Mouse (Mus musculus) right cerebral cortex, postnatal 4 days (tissue): ENCODE measurements around the gene Ikzf1.

Experiments used
- DNase-seq: peaks from one replicate; pipeline ENCODE4 v3.0.0-alpha.2; 2022

Ikzf1 gene

DNA sequence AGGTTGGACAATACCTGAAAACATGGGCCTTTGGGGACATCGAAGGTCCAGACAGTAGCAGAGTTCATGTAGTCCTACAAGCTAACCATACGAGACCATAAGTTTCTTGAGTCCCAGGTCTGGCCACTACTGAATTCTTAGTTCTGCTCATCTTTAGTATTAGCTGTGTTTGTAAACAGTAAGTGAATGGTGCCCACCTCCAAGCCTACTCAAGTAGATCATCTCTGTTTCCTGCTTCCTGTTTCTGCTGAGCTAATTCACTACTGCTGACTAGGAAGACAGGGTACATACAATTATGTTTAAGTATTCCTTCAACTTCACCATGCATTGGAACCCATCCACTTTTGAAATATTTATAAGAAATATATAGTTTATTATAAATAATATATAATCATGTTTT, 83.3 kb downstream of the Ikzf1 start:
- no peak for DNase-seq

DNA sequence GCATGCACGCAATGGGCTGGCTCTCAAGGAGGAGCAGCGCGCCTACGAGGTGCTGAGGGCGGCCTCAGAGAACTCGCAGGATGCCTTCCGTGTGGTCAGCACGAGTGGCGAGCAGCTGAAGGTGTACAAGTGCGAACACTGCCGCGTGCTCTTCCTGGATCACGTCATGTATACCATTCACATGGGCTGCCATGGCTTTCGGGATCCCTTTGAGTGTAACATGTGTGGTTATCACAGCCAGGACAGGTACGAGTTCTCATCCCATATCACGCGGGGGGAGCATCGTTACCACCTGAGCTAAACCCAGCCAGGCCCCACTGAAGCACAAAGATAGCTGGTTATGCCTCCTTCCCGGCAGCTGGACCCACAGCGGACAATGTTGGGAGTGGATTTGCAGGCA, 84.5 kb downstream of the Ikzf1 start:
- no peak for DNase-seq

DNA sequence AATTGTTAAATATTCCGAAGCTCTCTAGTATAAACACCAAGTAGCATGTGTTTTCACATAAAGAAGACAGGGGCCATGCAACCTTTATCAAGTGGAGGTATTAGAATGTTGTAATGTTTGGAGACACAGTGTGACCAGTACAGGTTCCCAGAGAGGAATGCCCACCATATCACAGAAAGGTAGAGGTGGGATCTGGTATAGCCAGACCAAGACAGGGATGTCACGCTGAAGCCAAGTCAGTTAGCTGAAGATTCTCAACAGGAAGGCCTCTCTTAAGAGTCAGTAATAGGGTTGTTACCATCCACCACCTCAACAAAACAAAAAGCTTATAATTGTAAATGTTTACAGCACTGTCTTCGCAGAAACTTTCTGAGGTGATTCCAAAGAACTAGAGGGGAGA, 85.9 kb downstream of the Ikzf1 start:
- no peak for DNase-seq

DNA sequence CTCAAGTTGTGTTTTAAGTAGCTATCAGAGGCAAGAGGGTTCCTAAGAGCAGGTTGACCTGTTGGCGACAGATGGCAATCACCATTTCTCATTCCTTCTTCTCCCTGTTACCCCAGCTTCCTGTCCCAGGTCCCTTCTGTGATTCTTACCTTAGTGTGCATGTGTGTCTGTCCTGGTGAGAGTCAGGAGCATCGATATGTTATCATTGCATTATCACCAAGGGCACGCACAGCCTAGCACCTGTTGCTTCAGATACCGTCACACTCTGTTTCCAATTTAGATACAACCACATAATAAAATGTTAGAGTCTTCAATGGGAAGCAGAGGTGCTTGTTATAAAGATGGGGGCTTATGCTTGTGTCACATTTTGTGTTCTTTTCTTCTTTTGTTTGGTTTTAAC, 87.4 kb downstream of the Ikzf1 start:
- DNase-seq, result no peak

DNA sequence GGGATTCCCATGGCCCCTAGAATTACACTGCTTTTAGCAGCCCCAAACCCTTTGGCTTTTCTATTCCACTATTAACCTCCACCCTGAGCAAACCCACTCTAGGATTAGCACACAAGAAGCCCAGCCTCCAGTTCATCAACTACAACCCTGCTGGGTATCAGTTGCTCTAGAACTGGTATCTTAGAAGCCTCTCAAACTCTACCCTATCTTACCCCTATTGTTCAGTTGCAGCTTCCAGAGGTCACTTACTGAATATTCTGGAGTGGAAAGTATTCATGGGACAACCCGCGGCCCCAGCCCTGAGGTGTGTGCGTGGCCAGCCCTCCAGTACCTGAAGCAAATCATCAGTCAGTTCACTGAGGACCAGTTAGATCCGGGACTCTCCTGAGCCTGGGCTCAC, 89.6 kb downstream of the Ikzf1 start:
- no peak for DNase-seq

DNA sequence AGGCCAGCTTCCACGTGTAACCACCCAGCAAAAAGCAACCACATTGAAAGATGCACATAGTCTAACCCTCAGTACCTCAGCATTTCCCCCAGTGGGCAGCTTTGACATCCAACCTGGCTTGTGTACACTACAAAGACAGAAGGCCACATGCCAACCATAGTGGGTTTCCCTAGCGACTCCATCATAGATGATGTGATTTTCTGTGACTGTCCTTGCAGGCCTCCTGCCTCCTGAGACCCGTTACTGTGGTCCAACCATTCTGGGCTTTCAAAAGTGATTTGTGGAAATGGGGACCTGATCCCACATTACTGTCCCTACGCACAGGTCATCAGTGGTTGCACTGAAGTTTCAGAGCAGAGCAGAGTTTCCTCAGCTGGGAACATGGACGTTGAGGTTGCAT, 90.1 kb downstream of the Ikzf1 start:
- DNase-seq, result no peak

DNA sequence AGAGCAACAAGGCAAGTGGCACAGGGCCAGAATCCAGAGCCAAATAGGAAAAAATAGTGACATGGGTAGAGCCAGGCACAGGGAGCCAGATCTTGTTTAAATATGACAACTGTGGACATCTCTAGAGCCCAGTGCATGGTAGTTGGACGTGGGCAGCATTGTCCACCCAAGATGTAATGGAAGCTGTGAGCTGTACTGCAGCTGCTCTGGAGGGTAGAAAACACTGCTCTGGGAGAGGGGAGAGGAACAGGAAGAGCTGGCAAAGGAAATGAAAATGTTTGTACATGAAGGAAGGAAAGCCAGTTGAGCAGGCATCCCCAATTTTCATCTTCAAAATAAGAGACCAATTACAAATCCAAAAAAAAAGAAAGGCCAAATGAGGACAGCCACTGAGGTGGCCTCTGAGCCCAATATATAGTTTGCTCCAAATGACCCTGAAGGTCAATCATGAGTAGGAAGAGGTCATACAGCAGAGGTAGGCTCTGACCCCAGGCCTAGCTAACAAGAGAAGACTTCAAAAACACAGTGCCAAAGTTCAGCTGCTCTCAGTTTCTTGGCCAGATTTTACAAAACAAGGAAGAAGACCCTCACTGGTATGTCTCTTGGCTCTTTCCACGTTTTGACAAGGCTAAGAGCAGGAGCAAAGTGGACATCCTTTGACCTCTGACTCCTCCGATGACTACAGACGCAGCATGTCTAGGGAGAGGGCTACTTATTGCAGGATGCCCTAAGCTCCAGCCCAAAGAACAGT, 91.4 kb downstream of the Ikzf1 start:
- no peak for DNase-seq

DNA sequence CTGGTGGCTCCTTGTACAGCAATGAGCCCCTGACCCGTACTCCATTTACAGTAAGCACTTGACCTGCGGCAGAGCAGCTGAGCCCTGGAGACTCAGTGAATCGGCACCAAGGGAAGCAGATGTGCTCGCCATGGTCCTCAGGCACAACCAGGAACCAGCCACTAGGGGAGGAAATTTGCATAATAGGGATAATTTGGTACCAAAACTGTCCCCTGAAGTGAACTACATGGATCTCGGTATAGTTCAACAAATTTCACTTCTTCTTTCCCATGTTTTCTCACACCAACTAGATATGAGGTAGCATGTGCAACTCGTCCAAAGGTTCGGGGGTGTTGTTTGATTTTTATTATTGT, 92.0 kb downstream of the Ikzf1 start:
- no peak for DNase-seq

DNA sequence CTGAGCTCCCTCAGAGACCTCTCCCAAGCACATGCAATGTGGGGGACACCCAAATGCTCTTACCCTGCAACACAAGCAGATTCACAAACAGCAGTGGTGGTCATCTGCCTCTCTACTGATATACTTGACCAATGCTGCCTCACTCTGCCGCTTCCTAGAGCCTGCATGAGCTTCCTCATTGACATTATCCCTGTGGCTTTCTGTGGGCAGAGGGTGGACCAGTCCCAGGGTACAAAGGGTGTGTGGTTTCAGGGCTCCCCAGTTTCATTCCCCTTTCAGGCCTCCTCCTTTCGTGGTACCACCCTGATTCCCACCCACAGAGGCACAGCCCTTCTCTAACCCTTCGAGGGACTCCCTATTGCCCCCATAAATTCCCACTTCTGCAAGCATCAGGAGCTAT, 92.4 kb downstream of the Ikzf1 start:
- no peak for DNase-seq

DNA sequence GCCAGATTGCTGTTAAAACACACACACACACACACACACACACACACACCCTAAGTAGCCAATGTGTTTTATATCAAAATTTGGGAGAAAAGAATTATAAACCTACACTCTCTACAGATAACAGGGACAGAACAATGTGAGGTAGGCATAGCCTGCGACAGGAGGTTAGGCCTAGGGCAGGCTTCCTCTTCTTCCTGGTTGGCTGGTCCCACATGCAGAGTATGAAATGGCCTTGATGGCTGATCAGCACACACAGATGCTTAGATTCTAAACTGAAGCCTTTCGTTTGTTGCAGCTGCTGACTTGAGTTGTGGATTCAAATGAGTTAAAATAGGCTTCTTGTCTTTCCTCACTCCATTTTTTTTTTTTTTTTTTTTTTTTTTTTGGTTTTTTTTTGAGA, 93.0 kb downstream of the Ikzf1 start:
- no peak for DNase-seq

DNA sequence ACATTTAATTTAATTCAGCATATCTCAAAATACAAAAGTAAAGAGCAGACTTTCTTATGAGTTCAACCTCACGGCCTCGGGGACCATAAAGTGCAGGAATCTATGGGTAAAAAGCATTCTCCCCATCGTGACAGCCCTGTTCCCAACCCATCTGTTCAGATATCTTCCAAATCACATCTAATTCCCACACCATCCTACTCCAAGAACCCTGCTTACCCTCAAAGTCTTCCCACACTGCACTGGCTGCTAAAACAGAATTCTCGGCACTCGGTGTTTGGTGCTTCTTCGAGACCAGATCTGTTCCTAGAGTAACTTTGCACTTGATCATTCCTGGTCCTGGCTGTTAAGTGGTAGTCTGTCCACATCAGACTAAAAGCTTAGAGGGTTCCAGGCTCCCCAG, 93.5 kb downstream of the Ikzf1 start:
- DNase-seq, result no peak

DNA sequence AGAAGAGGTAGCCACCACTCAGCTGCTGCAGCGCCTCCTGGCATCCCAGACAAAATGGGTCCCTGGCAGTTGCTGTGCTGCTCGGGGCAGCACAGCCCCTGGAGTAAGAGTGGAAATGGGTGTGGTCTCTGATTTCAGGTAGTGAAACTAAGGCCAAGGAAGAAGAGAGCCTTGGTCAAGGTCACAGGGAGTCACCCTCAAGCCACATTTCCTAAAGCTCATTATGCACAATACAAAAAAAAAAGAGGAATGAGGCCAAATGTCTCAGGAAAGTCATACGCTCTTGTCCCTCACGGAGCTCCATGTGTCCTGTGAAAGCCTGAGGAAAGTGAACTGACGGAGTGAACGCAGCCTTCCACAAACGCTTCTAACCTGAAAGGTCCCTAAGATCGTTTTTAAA, 96.9 kb downstream of the Ikzf1 start:
- DNase-seq, result no peak

DNA sequence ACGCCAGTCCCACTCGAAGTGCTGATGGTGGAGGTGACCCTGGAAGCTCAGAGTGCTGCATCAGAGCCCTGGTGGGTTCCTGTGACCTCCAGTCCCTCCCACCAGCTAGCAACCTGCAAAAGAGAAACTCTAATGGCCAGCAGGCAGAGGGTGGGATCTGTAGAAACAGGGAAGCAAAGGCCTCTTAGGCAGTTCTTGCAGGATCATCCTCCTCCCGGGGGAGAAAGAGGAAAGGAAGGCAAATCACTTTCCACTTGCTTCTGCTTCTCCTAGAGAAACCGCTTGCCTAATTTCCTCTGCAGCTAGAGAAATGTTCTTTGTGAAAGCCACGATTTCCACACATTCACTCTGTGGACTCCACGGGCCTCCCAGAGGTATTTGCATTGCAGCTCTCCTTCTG, 100.7 kb downstream of the Ikzf1 start:
- no peak for DNase-seq

DNA sequence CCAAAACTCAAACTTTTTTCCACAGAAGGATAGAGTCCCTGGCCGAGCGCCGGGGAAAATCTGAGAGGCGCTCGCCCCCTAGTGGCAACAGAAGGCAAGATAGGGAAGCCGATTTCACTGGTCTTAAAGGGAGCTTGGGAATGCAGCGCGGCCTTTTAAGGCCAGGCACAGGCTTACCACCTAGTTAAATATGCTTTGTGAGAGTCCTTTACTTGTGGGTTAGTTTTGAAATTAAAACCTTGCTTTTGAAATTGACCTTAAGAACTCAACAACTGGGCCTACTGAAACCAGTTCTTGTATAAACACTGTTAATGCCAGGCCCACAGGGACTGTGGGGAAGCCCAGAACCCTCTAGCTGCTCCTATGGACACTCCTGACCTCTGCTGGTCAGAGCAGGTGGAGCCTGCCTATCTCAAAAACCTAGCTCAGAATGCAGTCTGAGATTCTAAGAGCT, 103.7 kb downstream of the Ikzf1 start:
- DNase-seq, result peak; percentile 87

DNA sequence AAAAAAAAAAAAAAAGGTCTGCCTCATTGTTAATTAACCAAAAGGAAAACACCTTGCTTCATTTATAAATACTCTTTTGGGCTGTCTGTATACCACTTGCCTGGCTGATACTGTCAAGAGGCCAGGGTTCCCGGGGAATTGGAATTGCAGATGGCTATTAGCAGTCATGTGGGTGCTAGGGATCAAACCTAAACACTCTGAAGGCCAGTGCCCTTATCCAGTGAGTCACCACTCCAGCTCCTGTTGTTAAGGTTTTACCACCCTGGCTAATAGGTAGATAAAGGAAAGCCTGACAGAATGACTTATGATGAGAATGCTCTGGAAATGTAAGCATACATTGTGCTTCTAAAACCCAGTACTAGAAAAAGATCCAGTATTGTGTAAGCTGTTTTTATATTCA, 109.8 kb downstream of the Ikzf1 start:
- no peak for DNase-seq

DNA sequence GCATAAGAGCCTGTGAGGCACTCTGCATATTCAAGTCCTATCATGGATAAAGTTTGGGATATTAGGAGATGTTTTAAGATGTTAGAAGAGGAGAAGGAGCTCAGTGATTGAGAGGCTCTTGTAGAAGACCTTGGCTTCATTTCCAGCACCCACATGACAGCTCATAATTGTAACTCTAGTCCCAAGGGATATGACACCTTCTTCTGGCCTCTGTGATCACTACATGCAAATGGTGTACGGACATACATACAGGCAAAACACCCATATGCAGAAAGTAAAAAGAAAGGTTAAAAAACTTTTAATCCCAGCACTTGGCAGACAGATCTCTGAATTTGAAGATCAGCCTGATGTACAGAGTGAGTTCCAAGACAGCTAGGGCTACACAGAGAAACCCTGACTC, 113.9 kb downstream of the Ikzf1 start:
- DNase-seq, result no peak

DNA sequence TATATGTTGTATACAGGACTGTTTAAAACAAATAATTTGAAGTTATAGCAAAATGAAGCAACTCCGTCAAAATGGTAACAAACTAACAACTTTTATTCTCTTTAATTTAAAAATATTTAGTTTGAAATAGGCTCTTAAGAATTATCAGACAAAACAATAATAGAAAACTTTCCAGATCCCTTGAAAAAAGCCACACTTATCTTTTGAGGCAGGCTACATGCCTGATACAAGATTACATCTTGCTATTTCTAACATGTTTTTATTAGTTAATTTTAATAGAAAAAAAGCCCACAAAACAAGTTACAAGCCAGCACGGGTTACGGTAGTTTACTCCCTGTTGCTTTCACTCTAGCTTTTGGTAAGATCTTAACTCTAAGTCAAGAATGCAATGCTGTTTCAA, 115.5 kb downstream of the Ikzf1 start:
- DNase-seq, result no peak

DNA sequence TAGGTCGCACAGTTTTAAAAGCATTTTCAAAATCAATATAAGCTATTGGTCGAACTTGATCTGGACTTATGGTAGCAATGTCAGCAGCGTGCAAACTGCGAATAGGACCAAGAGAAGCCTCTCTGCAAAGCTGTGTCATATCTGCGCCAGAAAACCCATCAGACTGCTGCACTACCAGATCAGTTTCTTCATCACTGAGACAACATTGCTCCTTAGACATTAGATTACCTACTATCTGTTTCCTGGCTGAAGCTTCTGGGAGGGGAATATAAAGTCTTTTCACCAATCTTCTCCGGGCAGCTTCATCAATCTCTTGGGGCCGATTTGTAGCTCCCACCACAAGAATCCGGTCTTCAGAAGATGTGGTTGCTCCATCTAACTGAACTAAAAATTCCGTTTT, 116.3 kb downstream of the Ikzf1 start:
- DNase-seq, result no peak

DNA sequence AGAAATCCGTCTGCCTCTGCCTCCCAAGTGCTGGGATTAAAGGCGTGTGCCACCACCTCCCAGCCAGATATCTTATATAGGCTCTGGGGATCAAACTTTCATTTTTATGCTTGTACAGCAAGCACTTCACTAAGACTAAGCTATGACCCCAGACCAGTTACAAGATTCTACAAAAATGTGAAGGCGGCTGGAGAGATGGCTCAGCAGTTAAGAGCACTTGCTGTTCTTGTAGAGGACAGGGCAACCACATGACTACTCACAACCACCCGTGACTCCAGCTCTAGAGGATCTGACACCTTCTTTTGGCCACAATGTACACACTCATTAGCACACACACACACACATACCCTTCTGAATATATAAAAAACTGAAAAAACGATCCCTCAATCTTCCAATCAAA, 119.6 kb downstream of the Ikzf1 start:
- no peak for DNase-seq

DNA sequence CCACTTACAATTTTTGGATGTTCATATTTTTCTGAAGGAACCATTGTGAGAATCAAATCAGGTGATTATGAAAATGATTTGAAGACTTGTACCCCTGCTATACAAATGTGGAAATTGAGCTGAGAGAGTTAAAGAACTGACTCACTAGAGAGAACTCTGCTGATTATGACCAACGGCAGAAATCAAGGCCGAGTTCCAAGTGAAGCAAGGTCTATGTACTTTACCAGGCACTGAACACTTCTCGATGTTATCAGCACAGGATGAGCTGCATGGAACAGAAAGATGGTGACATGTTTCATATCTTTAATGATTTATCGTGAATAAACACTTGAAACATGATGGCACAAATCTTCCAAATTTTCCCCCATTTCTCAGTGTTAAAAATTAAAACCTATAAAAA, 121.1 kb downstream of the Ikzf1 start:
- DNase-seq, result no peak

DNA sequence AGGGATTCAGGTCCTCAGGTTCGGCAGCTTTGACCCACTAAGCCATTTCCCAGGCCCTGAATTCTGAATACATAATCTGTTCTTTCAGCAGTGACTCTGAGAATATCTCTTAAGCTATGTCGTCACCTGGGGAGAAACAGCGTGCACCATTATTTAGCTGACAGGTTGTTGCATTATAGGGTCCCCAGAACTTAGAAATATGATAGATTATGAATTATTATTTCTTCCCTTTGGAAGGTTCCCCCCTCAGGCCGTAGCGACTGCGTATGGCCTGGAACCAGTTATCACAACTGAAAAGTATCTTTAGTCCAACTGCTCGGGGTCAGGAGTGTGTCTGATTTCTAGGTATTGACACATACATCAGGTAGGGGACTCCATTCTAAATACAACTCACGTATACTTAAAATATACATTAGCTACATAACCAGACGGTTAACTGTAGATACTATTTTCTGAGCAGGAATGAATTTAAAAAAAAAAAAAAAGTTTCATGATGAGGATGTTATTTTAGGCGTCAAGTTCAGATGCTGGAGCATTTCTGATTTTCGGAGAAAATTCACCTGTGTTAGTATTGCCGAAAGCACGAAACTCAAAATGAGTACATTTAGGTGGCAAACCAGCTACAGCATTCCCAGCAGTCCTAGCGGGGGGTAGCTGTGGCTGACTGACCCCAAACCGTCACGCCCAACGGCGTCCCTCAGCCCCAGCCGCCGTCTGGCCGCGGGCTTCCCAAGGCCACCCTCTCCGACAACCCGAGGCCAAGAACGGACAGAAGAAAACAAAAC, 123.4 kb downstream of the Ikzf1 start:
- no peak for DNase-seq

DNA sequence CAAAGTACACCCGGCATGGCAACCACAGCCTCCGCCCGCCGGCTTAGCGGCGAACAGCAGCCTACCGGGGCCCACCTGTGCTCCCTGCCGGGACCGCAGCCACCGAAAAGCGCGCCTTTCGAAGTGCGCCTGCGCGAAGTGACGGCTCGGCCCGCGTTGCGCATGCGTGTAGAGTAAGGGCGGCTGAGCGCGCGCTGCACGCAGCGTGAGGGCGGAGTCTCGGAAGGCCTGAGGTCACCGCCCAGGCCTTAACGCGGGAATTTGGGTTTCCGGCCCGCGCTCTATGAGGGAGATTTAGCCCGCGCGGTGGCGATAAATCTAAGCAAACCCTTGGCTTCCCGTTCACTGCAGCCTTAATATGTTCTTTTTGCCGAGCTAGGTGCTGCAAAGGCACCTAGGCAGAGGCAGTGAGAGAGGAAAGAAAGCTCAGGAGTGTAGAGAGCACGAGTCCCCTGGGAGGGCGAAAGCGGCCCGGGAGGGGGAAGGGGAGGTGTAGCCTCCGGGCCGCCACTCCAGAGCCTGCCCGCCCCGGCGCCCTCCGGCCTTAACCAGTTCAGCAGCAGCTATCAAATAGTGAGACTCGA, 124.1 kb downstream of the Ikzf1 start, which contains the start of gene Fignl1:
Fignl1 (minus strand) TSS at position 143 of the 584 bp plus-strand sequence.
- peak; percentile 96 for DNase-seq

DNA sequence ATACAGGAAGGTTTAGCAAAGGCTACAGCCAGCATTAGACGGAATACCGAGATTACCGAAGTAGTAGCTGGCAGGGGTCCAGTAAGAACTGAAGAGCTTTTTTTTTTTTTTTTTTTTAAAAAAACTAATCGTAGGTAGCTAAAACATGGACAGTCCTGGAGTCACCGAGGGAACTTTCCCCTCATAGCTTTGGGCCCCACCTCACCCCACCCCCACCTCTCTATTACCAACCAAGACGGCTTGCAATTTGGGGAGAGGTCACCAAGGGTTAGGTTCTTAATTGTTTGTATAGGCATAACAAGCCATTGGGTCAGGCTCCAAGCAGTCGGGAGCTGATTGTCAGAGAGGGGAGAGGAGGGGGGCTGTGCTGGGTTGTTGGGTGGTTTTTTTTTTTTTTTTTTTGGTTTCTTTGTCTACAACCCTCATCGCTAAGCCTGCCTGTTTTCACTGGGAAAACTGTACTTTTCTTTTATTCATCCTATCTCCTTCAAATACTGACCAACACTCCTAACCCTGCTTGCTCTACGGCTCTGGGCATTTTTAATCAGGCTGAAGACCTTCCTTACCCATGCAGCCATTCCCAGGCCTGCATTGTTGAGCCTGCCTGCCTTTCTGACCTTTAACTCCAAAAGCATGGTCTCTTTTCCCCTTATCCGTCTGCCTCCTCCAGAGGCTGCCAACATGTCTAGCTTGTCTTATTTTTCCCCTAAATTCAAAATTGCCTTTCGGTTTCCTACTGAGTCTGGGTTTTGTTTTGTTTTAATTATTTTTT, 124.8 kb downstream of the Ikzf1 start:
- DNase-seq, result no peak
